Mouse (Mus musculus): ENCODE measurements around the gene Zfp27. TPM values are rescaled to one million over a fixed set of nuclear protein-coding genes. Genes with fewer than 3 reads are reported as not detected.
"Not testable (repeated sequence)": the region's sequence is repeated elsewhere in the genome, so short reads cannot be mapped to it uniquely, and the experiment has no call there.

The Zfp27 gene
- polyA plus RNA-seq, 1 experiment from 2014 or later, result 3.4 TPM

DNA sequence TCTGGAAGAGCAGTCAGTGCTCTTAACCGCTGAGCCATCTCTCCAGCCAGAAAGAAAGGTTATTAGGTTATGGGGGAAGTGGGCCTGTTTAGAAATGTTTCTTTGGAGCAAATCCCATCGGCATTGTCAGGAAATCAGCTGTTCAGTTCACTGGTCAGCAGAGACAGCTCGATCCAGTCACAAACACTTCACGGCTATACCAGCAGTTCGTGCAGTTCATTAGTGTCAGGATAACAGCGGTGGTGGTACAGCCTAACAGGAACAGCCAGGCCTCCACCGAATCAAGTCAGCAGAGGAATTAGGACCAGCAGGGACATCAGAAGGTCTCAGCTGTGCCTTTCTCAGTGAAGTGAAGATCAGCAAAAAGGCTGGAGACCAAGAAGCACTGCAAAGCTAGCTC is 25.5 kb downstream of the Zfp27 start:
- Histone ChIP-seq H3K9ac (ENCODE audit: low read length) (no peak overlapping the region), H3K36me3 (ENCODE audit: control insufficient read depth, insufficient read depth, low read length) (no peaks in the 10 kb centered on the region), H3K4me2 (replicated peaks; ENCODE audit: low read depth) (no peak overlapping the region), H3K27me3 (ENCODE audit: control insufficient read depth, insufficient read depth, low read length) (no peaks in the 10 kb centered on the region), H3K9me3 (ENCODE audit: control insufficient read depth, low read length) (0 out of 2 replicates have a peak, but pooled peaks cover 7% of the 10 kb centered on the region), H3K4me3 (ENCODE audit: low read depth, low read length) (no peak overlapping the region), H3K27ac (replicated peaks) (no peak overlapping the region), H3K4me1 (replicated peaks; ENCODE audit: control insufficient read depth, insufficient read depth) (no peaks in the 10 kb centered on the region)
- 86% methylated on average over 7 of the region's 7 CpGs for WGBS
- DNase-seq (ENCODE audit: low spot score) (no peak), ATAC-seq (ENCODE audit: low FRiP score, low TSS enrichment) (no peak)
- TF ChIP-seq EP300 (optimal IDR thresholded peaks at IDR 0.05), result no peak

DNA sequence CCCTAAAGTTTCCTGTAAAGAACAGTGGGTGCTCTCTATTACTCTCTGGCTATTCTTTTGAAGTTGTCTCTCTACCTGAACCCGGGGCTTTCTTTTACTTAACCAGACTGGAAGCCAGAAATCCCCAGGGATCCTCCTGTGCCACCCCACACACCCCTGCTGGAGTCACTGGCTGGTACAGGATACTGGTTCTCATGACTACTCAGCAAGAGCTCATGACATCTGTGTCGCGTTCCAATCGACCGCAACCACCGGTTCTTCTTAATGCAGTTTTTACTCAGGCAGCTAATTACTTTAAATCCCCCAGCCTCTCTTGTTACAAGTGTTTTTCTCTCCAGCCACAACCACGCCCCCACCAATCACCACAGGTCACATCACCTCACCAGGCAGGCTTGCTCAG is 26.3 kb downstream of the Zfp27 start:
- H3K4me2 ChIP-seq (replicated peaks; ENCODE audit: low read depth), result no peak overlapping the region
- WGBS, result 72% methylated on average over 7 of the region's 7 CpGs
- H3K27ac ChIP-seq (replicated peaks), result no peak overlapping the region
- H3K36me3 ChIP-seq (ENCODE audit: control insufficient read depth, insufficient read depth, low read length), result peaks cover 8% of the 10 kb centered on the region
- H3K4me1 ChIP-seq (replicated peaks; ENCODE audit: control insufficient read depth, insufficient read depth), result no peaks in the 10 kb centered on the region
- no peak for ATAC-seq (ENCODE audit: low FRiP score, low TSS enrichment)
- TF ChIP-seq EP300 (optimal IDR thresholded peaks at IDR 0.05) (no peak), CTCF (IDR thresholded peaks at IDR 0.05; ENCODE audit: low read depth) (no peak)
- no peak for DNase-seq (ENCODE audit: low spot score)
- no peaks in the 10 kb centered on the region for H3K27me3 ChIP-seq (ENCODE audit: control insufficient read depth, insufficient read depth, low read length)
- H3K9ac ChIP-seq (ENCODE audit: low read length), result no peak overlapping the region
- peaks cover 13% of the 10 kb centered on the region; the same call in 1 of the 2 replicates for H3K9me3 ChIP-seq (ENCODE audit: control insufficient read depth, low read length)
- no peak overlapping the region for H3K4me3 ChIP-seq (ENCODE audit: low read depth, low read length)

DNA sequence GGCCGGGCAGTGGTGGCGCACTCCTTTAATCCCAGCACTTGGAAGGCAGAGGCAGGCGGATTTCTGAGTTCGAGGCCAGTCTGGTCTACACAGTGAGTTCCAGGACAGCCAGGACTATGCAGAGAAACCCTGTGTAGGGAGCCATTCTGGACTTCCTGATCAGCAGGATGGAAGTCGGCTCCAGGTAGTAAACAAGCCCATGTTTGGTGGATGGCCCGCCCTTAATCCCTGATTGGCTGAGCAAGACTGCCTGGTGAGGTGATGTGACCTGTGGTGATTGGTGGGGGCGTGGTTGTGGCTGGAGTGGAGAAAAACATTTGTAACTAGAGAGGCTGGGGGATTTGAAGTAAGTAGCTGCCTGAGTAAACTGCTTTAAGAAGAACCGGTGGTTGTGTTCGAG is 28.8 kb downstream of the Zfp27 start:
- not testable (repeated sequence) for H3K4me2 ChIP-seq (replicated peaks; ENCODE audit: low read depth); DNase-seq (ENCODE audit: low spot score); H3K4me1 ChIP-seq (replicated peaks; ENCODE audit: control insufficient read depth, insufficient read depth); H3K4me3 ChIP-seq (ENCODE audit: low read depth, low read length); H3K27ac ChIP-seq (replicated peaks); H3K27me3 ChIP-seq (ENCODE audit: control insufficient read depth, insufficient read depth, low read length); ATAC-seq (ENCODE audit: low FRiP score, low TSS enrichment); H3K9ac ChIP-seq (ENCODE audit: low read length)
- WGBS, result 94% methylated on average over 9 of the region's 9 CpGs
- H3K36me3 ChIP-seq (ENCODE audit: control insufficient read depth, insufficient read depth, low read length), result peaks cover 16% of the 10 kb centered on the region
- peaks cover 21% of the 10 kb centered on the region; the same call in 1 of the 2 replicates for H3K9me3 ChIP-seq (ENCODE audit: control insufficient read depth, low read length)

DNA sequence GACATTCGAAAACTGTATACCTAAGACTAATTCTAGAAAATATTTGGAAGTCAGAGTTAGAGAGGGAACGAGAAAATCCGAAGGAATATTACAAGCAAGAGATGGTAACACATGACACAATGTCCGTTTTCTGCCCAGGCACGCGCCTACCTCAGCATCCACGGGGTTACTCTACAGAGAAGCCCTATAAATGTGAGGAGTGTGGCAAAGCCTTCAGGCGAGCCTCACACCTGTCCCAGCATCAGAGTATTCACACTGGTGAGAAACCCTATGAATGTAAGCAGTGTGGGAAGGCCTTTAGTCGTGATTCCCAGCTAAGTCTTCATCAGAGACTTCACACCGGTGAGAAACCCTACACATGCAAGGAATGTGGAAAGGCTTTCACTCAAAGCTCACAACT is 32.1 kb downstream of the Zfp27 start:
- ATAC-seq (ENCODE audit: low FRiP score, low TSS enrichment), result no peak
- H3K27ac ChIP-seq (replicated peaks), result no peak overlapping the region
- no peak overlapping the region for H3K4me3 ChIP-seq (ENCODE audit: low read depth, low read length)
- TF ChIP-seq EP300 (optimal IDR thresholded peaks at IDR 0.05), result no peak
- TF ChIP-seq CTCF (IDR thresholded peaks at IDR 0.05; ENCODE audit: low read depth), result no peak
- no peak overlapping the region for H3K9ac ChIP-seq (ENCODE audit: low read length)
- H3K36me3 ChIP-seq (ENCODE audit: control insufficient read depth, insufficient read depth, low read length), result peaks cover 16% of the 10 kb centered on the region
- no peaks in the 10 kb centered on the region for H3K4me1 ChIP-seq (replicated peaks; ENCODE audit: control insufficient read depth, insufficient read depth)
- no peak for DNase-seq (ENCODE audit: low spot score)
- H3K27me3 ChIP-seq (ENCODE audit: control insufficient read depth, insufficient read depth, low read length), result no peaks in the 10 kb centered on the region
- peaks cover 21% of the 10 kb centered on the region; the same call in 1 of the 2 replicates for H3K9me3 ChIP-seq (ENCODE audit: control insufficient read depth, low read length)
- 93% methylated on average over 10 of the region's 10 CpGs for WGBS
- no peak overlapping the region for H3K4me2 ChIP-seq (replicated peaks; ENCODE audit: low read depth)

DNA sequence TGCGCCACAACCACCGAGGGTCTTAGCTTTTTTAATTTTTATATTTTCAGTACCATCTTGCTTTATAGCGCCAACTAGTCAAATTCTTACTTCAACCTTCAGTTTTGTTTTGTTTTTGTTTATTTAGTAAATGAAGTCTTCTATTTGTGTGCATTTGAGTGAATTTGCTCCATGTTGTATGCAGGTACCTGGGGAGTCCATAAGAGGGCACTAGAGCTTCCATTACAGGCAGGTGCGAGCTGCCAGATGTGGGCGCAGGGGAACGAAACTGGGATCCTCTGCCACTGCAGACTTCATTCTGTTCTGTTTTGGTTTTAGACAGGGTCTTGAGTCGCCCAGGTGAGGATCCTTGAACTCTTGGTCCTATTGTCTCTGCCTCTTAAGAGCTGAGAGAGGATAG is 44.7 kb downstream of the Zfp27 start:
- H3K36me3 ChIP-seq (ENCODE audit: control insufficient read depth, insufficient read depth, low read length), result no peaks in the 10 kb centered on the region
- ATAC-seq (ENCODE audit: low FRiP score, low TSS enrichment) (no peak), DNase-seq (ENCODE audit: low spot score) (no peak)
- no peak overlapping the region for H3K4me2 ChIP-seq (replicated peaks; ENCODE audit: low read depth)
- WGBS, result 92% methylated on average over 7 of the region's 7 CpGs
- TF ChIP-seq EP300 (optimal IDR thresholded peaks at IDR 0.05), result no peak
- peak; percentile 38 for TF ChIP-seq CTCF (IDR thresholded peaks at IDR 0.05; ENCODE audit: low read depth)
- 0 out of 2 replicates have a peak, but pooled peaks cover 2% of the 10 kb centered on the region for H3K4me1 ChIP-seq (replicated peaks; ENCODE audit: control insufficient read depth, insufficient read depth)
- H3K9me3 ChIP-seq (ENCODE audit: control insufficient read depth, low read length), result no peaks in the 10 kb centered on the region
- H3K27ac ChIP-seq (replicated peaks), result no peak overlapping the region
- no peak overlapping the region for H3K4me3 ChIP-seq (ENCODE audit: low read depth, low read length)
- no peak overlapping the region for H3K9ac ChIP-seq (ENCODE audit: low read length)
- no peaks in the 10 kb centered on the region for H3K27me3 ChIP-seq (ENCODE audit: control insufficient read depth, insufficient read depth, low read length)

DNA sequence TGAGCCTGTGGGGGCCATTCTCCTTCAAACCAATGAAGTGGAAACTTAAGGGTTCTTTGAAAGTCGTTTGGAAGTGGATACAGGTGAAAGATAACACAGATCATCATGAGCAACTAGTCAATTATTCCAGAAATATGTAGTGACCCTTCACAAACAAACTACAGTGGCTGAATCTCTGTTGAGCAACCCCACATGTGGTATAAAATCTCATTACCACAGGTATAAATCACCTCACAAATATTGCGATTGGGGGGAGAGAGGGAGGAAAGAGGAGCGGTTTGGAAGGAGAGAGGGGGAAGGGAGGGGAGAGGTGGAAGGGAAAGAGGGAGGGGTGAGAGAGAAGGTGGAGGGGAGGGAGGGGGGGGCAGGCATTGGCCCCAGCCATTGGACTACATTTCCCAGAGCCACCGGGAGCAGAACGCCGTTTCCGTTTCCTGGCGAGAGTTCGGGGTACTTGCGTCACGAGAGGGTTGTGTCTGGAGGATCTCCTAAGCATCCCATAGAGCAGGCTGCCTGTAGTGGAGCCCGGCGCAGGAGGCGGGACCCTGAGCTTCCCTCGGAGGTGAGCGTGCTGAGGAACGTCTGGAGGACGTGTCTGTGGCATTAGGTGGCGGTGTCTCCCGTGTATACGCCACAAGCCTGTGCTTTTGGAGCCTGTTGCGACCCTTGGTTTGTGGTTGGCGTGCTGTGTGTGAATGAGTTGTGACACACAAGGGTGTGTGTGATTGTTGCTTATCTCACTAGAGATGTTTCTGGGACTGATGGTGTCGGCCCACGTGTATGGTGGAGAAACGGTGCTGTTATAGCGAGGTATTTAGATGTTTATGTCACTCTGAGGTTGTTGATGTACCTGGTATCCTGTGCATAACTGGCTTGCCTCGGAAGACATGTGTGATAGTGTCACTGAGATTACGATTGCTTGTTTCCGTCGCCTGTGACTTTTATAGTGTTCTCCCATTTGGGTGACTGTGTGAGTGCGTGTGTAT is 46.5 kb downstream of the Zfp27 start, which contains the start of gene Zfp420:
TSS of gene Zfp420 (plus strand) at position 448 of the 986 bp plus-strand sequence.
- 4% methylated on average over 32 of the region's 32 CpGs for WGBS
- DNase-seq (ENCODE audit: low spot score) (peak; percentile 86), ATAC-seq (ENCODE audit: low FRiP score, low TSS enrichment) (peak; percentile 96)
- peak within 1 kb of the TSS; percentile 57 for H3K4me3 ChIP-seq (ENCODE audit: low read depth, low read length)
- H3K27ac ChIP-seq (replicated peaks), result peak within 1 kb of the TSS; percentile 30; the same call in 1 of the 2 replicates
- H3K4me1 ChIP-seq (replicated peaks; ENCODE audit: control insufficient read depth, insufficient read depth), result 0 out of 2 replicates have a peak, but pooled peaks cover 2% of the 10 kb centered on the region
- peak within 1 kb of the TSS; percentile 83 for H3K4me2 ChIP-seq (replicated peaks; ENCODE audit: low read depth)
- no peaks in the 10 kb centered on the region for H3K27me3 ChIP-seq (ENCODE audit: control insufficient read depth, insufficient read depth, low read length)
- no peaks in the 10 kb centered on the region for H3K36me3 ChIP-seq (ENCODE audit: control insufficient read depth, insufficient read depth, low read length)
- H3K9ac ChIP-seq (ENCODE audit: low read length), result peak within 1 kb of the TSS; percentile 60
- no peaks in the 10 kb centered on the region for H3K9me3 ChIP-seq (ENCODE audit: control insufficient read depth, low read length)
- TF ChIP-seq EP300 (optimal IDR thresholded peaks at IDR 0.05) (no peak), CTCF (IDR thresholded peaks at IDR 0.05; ENCODE audit: low read depth) (peak; percentile 55)
